Comparison of ENCODE assay signal across 21 mouse cellular contexts in genomic region chr10:46712690-46713089, GRCm38 (mm10).
A peak's percentile ranks its signal among the peaks of the same experiment; 100 is the strongest.
DNase-seq lines count a peak whose midpoint lies in the region; ATAC-seq and TF ChIP-seq lines count a peak whose summit lies in the region.
"Had no signal": no experiment of that assay in that cellular context is flagged by ENCODE, and none has a peak within 500 bp of the region (broad histone marks: within the 10 kb centered on the region; RNA-seq: fewer than 3 reads in every experiment).

No protein-coding gene starts in this region.

- peak; percentile 53 for DNase-seq in forebrain, embryonic 14.5 days (ENCODE audit: low spot score)
- no peak for DNase-seq in forebrain, embryonic 10.5 days (ENCODE audit: extremely low spot score, low spot score)
- no peak for DNase-seq in midbrain, embryonic 11.5 days (ENCODE audit: low spot score, missing footprints)
- DNase-seq in MEL (ENCODE audit: low read depth, low spot score): peak; percentile 20
- DNase-seq in lung, postnatal 10 days: no peak
- DNase-seq: adrenal gland, postnatal 14 days; cerebellum, adult 2 months; cerebellum, postnatal 10 days; gastrocnemius, postnatal 10 days; heart, adult 18-20 months; heart, postnatal 10 days; heart, postnatal 4 days had no signal

- H3K27ac ChIP-seq in forebrain, embryonic 14.5 days (ENCODE audit: low read depth, low read length): no peak overlapping the region
- no peak overlapping the region for H3K27ac ChIP-seq in forebrain, embryonic 10.5 days
- no peak overlapping the region for H3K27ac ChIP-seq in midbrain, embryonic 11.5 days (ENCODE audit: low read depth, low read length)
- no peak overlapping the region for H3K27ac ChIP-seq in midbrain, embryonic 16.5 days (ENCODE audit: low read length)
- H3K27ac ChIP-seq in MEL (ENCODE audit: control insufficient read depth, low read depth, low read length): no peak overlapping the region
- H3K27ac ChIP-seq in forebrain, embryonic 16.5 days (ENCODE audit: low read length): no peak overlapping the region
- H3K27ac ChIP-seq: embryonic facial prominence, embryonic 15.5 days; heart, embryonic 10.5 days; hindbrain, embryonic 14.5 days; intestine, embryonic 15.5 days had no signal

- no peak for TF ChIP-seq POLR2A in MEL (IDR thresholded peaks at IDR 0.05; ENCODE audit: control insufficient read depth in 1 of 2, insufficient read depth in 1 of 2, low read depth in 1 of 2, low read length in 2 of 2, poor library complexity in 1 of 2)

- no peak overlapping the region for H3K9ac ChIP-seq in forebrain, embryonic 14.5 days (ENCODE audit: low read length)
- no peak overlapping the region for H3K9ac ChIP-seq in midbrain, embryonic 11.5 days (ENCODE audit: low read length)
- no peak overlapping the region for H3K9ac ChIP-seq in midbrain, embryonic 16.5 days (ENCODE audit: low read depth, low read length)
- H3K9ac ChIP-seq in MEL (ENCODE audit: control insufficient read depth, low read depth, low read length, poor library complexity, severe bottlenecking): no peak overlapping the region
- H3K9ac ChIP-seq in forebrain, embryonic 16.5 days (replicated peaks; ENCODE audit: low read depth, low read length): no peak overlapping the region
- H3K9ac ChIP-seq: embryonic facial prominence, embryonic 15.5 days; hindbrain, embryonic 14.5 days; intestine, embryonic 15.5 days had no signal

- H3K4me1 ChIP-seq in forebrain, embryonic 14.5 days (ENCODE audit: control insufficient read depth, insufficient read depth, low read length): no peaks in the 10 kb centered on the region; the same call in 1 of the 2 replicates
- no peaks in the 10 kb centered on the region for H3K4me1 ChIP-seq in forebrain, embryonic 10.5 days
- H3K4me1 ChIP-seq in midbrain, embryonic 11.5 days (ENCODE audit: control insufficient read depth, insufficient read depth, low read length): no peaks in the 10 kb centered on the region
- H3K4me1 ChIP-seq in midbrain, embryonic 16.5 days (ENCODE audit: control insufficient read depth, insufficient read depth, low read length): no peaks in the 10 kb centered on the region
- H3K4me1 ChIP-seq in MEL (ENCODE audit: control insufficient read depth in 1 of 2, insufficient read depth in 2 of 2, low read length in 2 of 2): no peaks in the 10 kb centered on the region
- H3K4me1 ChIP-seq in forebrain, embryonic 16.5 days (replicated peaks; ENCODE audit: control insufficient read depth, insufficient read depth, low read length): no peaks in the 10 kb centered on the region
- H3K4me1 ChIP-seq: embryonic facial prominence, embryonic 15.5 days; heart, embryonic 10.5 days; intestine, embryonic 15.5 days had no signal

- H3K27me3 ChIP-seq in forebrain, embryonic 14.5 days (replicated peaks; ENCODE audit: control insufficient read depth, insufficient read depth, low read length): no peaks in the 10 kb centered on the region
- no peaks in the 10 kb centered on the region for H3K27me3 ChIP-seq in forebrain, embryonic 10.5 days (ENCODE audit: poor library complexity, severe bottlenecking)
- no peaks in the 10 kb centered on the region for H3K27me3 ChIP-seq in midbrain, embryonic 11.5 days (ENCODE audit: control insufficient read depth, insufficient read depth, low read length)
- no peaks in the 10 kb centered on the region for H3K27me3 ChIP-seq in midbrain, embryonic 16.5 days (ENCODE audit: control insufficient read depth, insufficient read depth, low read depth, low read length)
- no peaks in the 10 kb centered on the region for H3K27me3 ChIP-seq in MEL (ENCODE audit: control insufficient read depth in 1 of 2, insufficient read depth in 2 of 2, low read length in 2 of 2)
- no peaks in the 10 kb centered on the region for H3K27me3 ChIP-seq in forebrain, embryonic 16.5 days (replicated peaks; ENCODE audit: control insufficient read depth, insufficient read depth, low read length)
- H3K27me3 ChIP-seq: embryonic facial prominence, embryonic 15.5 days; intestine, embryonic 15.5 days; Patski had no signal

- TF ChIP-seq EP300 in MEL (IDR thresholded peaks at IDR 0.05; ENCODE audit: low read depth in 1 of 2, low read length in 2 of 2): no peak

- no peaks in the 10 kb centered on the region for H3K9me3 ChIP-seq in forebrain, embryonic 14.5 days (replicated peaks; ENCODE audit: control insufficient read depth, low read length)
- no peaks in the 10 kb centered on the region for H3K9me3 ChIP-seq in forebrain, embryonic 10.5 days
- no peaks in the 10 kb centered on the region for H3K9me3 ChIP-seq in midbrain, embryonic 11.5 days (ENCODE audit: control insufficient read depth, low read length)
- no peaks in the 10 kb centered on the region for H3K9me3 ChIP-seq in midbrain, embryonic 16.5 days (replicated peaks; ENCODE audit: control insufficient read depth, low read length, poor library complexity, severe bottlenecking)
- no peaks in the 10 kb centered on the region for H3K9me3 ChIP-seq in MEL (replicated peaks; ENCODE audit: insufficient read depth, low read length)
- no peaks in the 10 kb centered on the region for H3K9me3 ChIP-seq in forebrain, embryonic 16.5 days (ENCODE audit: control insufficient read depth, low read length)
- H3K9me3 ChIP-seq: embryonic facial prominence, embryonic 15.5 days; heart, embryonic 10.5 days; intestine, embryonic 15.5 days had no signal

- ATAC-seq in forebrain, embryonic 14.5 days: peak; percentile 82
- ATAC-seq in midbrain, embryonic 11.5 days (ENCODE audit: low FRiP score): peak; percentile 24; the same call in 1 of the 2 replicates
- ATAC-seq in midbrain, embryonic 16.5 days: no peak
- ATAC-seq in forebrain, embryonic 16.5 days: peak; percentile 84
- ATAC-seq: activated CD4-positive, CD25-positive, alpha-beta regulatory T cell, adult 4 months; intestine, embryonic 15.5 days; Patski had no signal

- H3K4me3 ChIP-seq in forebrain, embryonic 14.5 days (ENCODE audit: low read depth, low read length): no peak overlapping the region
- no peak overlapping the region for H3K4me3 ChIP-seq in forebrain, embryonic 10.5 days
- H3K4me3 ChIP-seq in midbrain, embryonic 11.5 days (ENCODE audit: low read depth, low read length): no peak overlapping the region
- H3K4me3 ChIP-seq in midbrain, embryonic 16.5 days (ENCODE audit: low read depth, low read length): no peak overlapping the region
- H3K4me3 ChIP-seq in MEL (ENCODE audit: control insufficient read depth in 1 of 2, insufficient read depth in 1 of 2, low read depth in 2 of 2, low read length in 2 of 2): no peak overlapping the region
- no peak overlapping the region for H3K4me3 ChIP-seq in forebrain, embryonic 16.5 days (replicated peaks; ENCODE audit: low read length)
- H3K4me3 ChIP-seq: embryonic facial prominence, embryonic 15.5 days; erythroblast, embryonic 14.5 days; heart, embryonic 10.5 days; intestine, embryonic 15.5 days had no signal

- no peak for TF ChIP-seq CTCF in MEL (IDR thresholded peaks at IDR 0.05 in 2 of 3, conservative IDR thresholded peaks at IDR 0.05 in 1 of 3; ENCODE audit: control insufficient read depth in 1 of 3, insufficient read depth in 1 of 3, low read depth in 2 of 3, low read length in 3 of 3, poor library complexity in 1 of 3, severe bottlenecking in 1 of 3)

- no peaks in the 10 kb centered on the region for H3K36me3 ChIP-seq in forebrain, embryonic 14.5 days (ENCODE audit: control insufficient read depth, insufficient read depth, low read length)
- no peaks in the 10 kb centered on the region for H3K36me3 ChIP-seq in forebrain, embryonic 10.5 days (replicated peaks)
- no peaks in the 10 kb centered on the region for H3K36me3 ChIP-seq in midbrain, embryonic 11.5 days (ENCODE audit: control insufficient read depth, insufficient read depth, low read length)
- no peaks in the 10 kb centered on the region for H3K36me3 ChIP-seq in midbrain, embryonic 16.5 days (ENCODE audit: control insufficient read depth, insufficient read depth, low read length)
- no peaks in the 10 kb centered on the region for H3K36me3 ChIP-seq in MEL (ENCODE audit: control insufficient read depth in 1 of 2, insufficient read depth in 2 of 2, low read length in 2 of 2)
- no peaks in the 10 kb centered on the region for H3K36me3 ChIP-seq in forebrain, embryonic 16.5 days (ENCODE audit: control insufficient read depth, insufficient read depth)
- H3K36me3 ChIP-seq: embryonic facial prominence, embryonic 15.5 days; heart, embryonic 10.5 days; intestine, embryonic 15.5 days had no signal

- no peaks in the 10 kb centered on the region for H3K79me2 ChIP-seq in MEL (ENCODE audit: control insufficient read depth, insufficient read depth, low read length, poor library complexity)

- TF ChIP-seq RAD21 in MEL (IDR thresholded peaks at IDR 0.05; ENCODE audit: low read depth, low read length): no peak

- no peak overlapping the region for H3K4me2 ChIP-seq in forebrain, embryonic 14.5 days (ENCODE audit: low read length)
- no peak overlapping the region for H3K4me2 ChIP-seq in midbrain, embryonic 11.5 days
- H3K4me2 ChIP-seq in midbrain, embryonic 16.5 days (ENCODE audit: low read length): no peak overlapping the region
- no peak overlapping the region for H3K4me2 ChIP-seq in forebrain, embryonic 16.5 days (ENCODE audit: low read length)
- H3K4me2 ChIP-seq: embryonic facial prominence, embryonic 15.5 days; hindbrain, embryonic 14.5 days; intestine, embryonic 15.5 days had no signal

TF ChIP-seq in MEL, 35 proteins besides CTCF, POLR2A, EP300 and RAD21:
- TF ChIP-seq E2F4 (IDR thresholded peaks at IDR 0.05; ENCODE audit: borderline replicate concordance, low read depth, low read length) (no peak), ZNF384 (IDR thresholded peaks at IDR 0.05; ENCODE audit: low read depth, low read length) (no peak), ZC3H11A (IDR thresholded peaks at IDR 0.05; ENCODE audit: low read depth, low read length) (no peak), NRF1 (IDR thresholded peaks at IDR 0.05; ENCODE audit: insufficient read depth, low read depth, low read length, poor library complexity, severe bottlenecking) (no peak), MYB (IDR thresholded peaks at IDR 0.05; ENCODE audit: low read depth, low read length) (no peak), MYC (IDR thresholded peaks at IDR 0.05; ENCODE audit: low read depth, low read length) (no peak), MAFK (IDR thresholded peaks at IDR 0.05; ENCODE audit: borderline replicate concordance, low read depth, low read length) (no peak), BHLHE40 (IDR thresholded peaks at IDR 0.05; ENCODE audit: borderline replicate concordance, low read depth, low read length) (no peak)

Comparison
In these comparisons a context has a peak if more than half of its experiments do, and no peak if none do; other contexts are left out.
1. DNase-seq: peak in forebrain, embryonic 14.5 days (single experiment) and MEL (single experiment); none in forebrain, embryonic 10.5 days (single experiment), midbrain, embryonic 11.5 days (single experiment) and lung, postnatal 10 days (single experiment).